Mouse (Mus musculus) layer of hippocampus, postnatal 10 days (tissue): ENCODE results near the gene Zbtb22. TPM values are rescaled to one million over a fixed set of nuclear protein-coding genes. Genes with fewer than 3 reads are reported as not detected.
"Not testable (repeated sequence)": the region's sequence is repeated elsewhere in the genome, so short reads cannot be mapped to it uniquely, and the experiment has no call there.

ENCODE experiments used
- DNase-seq, 2 experiments: peaks; one replicate each; pipeline ENCODE4 v3.0.0; 2021; ENCODE audit warnings: low spot score in 2 of 2
- total RNA-seq, 2 experiments: library from RNA; stranded (reverse); gene quantifications; 2 replicates each; pipeline ENCODE4 v1.2.3; 2021

The Zbtb22 gene
- total RNA-seq, 2 experiments from 2014 or later, result 29.4 to 30.5 TPM

- DNase-seq, result not testable (repeated sequence)
Observed at GRCm38 (mm10) chr17:33903911-33904651, 11.6 kb upstream of the Zbtb22 start.

GRCm38 (mm10) chr17:33904835-33905234 lies 10.9 kb upstream of the Zbtb22 start, which contains the start of gene Platr17:
Gene Platr17, plus strand, starts transcription at chr17:33905135.
- not testable (repeated sequence) for DNase-seq

- peak; percentile 61 to 69 for DNase-seq
Observed at GRCm38 (mm10) chr17:33908331-33909076, 7.2 kb upstream of the Zbtb22 start.

GRCm38 (mm10) chr17:33909077-33909868 lies 6.4 kb upstream of the Zbtb22 start, which contains the start of gene Daxx:
Gene Daxx, plus strand, starts transcription at chr17:33909414.
- peak; percentile 97 to 99 for DNase-seq

GRCm38 (mm10) chr17:33909869-33910250 lies 5.8 kb upstream of the Zbtb22 start:
- peak in 1 of 2 experiments; percentile 47 for DNase-seq

- no peak for DNase-seq
Observed at GRCm38 (mm10) chr17:33910346-33911051, 5.2 kb upstream of the Zbtb22 start.

- DNase-seq, result no peak
Observed at GRCm38 (mm10) chr17:33911052-33911812, 4.5 kb upstream of the Zbtb22 start.

- DNase-seq, result no peak
Observed at GRCm38 (mm10) chr17:33911813-33912414, 3.8 kb upstream of the Zbtb22 start.

- no peak for DNase-seq
Observed at GRCm38 (mm10) chr17:33913264-33913663, 2.4 kb upstream of the Zbtb22 start.

GRCm38 (mm10) chr17:33913905-33914304 lies 1.8 kb upstream of the Zbtb22 start:
- DNase-seq, result no peak

- DNase-seq, result peak in 1 of 2 experiments; percentile 12
Observed at GRCm38 (mm10) chr17:33914969-33915391, 724 bp upstream of the Zbtb22 start.

- DNase-seq, result no peak
Observed at GRCm38 (mm10) chr17:33916294-33916693, 590 bp downstream of the Zbtb22 start.

GRCm38 (mm10) chr17:33916847-33917655 lies 1.3 kb downstream of the Zbtb22 start:
- DNase-seq, result peak in 1 of 2 experiments; percentile 20

GRCm38 (mm10) chr17:33917656-33918292 lies 2.1 kb downstream of the Zbtb22 start:
- peak in 1 of 2 experiments; percentile 20 for DNase-seq

- DNase-seq, result no peak
Observed at GRCm38 (mm10) chr17:33918293-33919203, 2.8 kb downstream of the Zbtb22 start.

GRCm38 (mm10) chr17:33919351-33920281 lies 3.9 kb downstream of the Zbtb22 start:
- DNase-seq, result peak in 1 of 2 experiments; percentile 57
